Mouse (Mus musculus) adrenal gland (tissue): Measurements from ENCODE around the gene Cpm.
"Not testable (repeated sequence)": the region's sequence is repeated elsewhere in the genome, so short reads cannot be mapped to it uniquely, and the experiment has no call there.

Source experiments
- intact Hi-C: fragments of 180-260 bp; cut with DNase I; formaldehyde crosslinking; loops from one replicate; pipeline ENCODE4 v1.15.1; 2025

The Cpm gene

DNA sequence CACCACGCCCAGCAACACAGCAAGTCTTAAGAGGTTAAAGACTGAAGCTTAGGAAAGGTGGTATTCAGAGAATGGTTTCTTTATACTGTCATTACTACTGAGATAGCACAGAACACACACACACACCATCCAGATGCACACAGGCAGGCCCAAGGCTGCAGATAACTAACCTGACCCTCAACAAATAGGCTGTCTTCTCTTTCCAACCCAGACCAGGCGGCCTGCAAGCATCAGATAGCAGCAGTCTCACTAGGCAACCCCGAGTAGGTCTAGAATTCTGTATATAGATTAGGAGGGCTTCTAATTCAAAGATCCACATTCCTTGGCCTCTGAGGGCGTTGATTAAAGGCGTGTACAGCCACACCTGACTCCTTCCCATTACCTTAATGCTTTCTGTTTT is 102.9 kb downstream of the Cpm start:
- intact Hi-C loops = no loop called here

DNA sequence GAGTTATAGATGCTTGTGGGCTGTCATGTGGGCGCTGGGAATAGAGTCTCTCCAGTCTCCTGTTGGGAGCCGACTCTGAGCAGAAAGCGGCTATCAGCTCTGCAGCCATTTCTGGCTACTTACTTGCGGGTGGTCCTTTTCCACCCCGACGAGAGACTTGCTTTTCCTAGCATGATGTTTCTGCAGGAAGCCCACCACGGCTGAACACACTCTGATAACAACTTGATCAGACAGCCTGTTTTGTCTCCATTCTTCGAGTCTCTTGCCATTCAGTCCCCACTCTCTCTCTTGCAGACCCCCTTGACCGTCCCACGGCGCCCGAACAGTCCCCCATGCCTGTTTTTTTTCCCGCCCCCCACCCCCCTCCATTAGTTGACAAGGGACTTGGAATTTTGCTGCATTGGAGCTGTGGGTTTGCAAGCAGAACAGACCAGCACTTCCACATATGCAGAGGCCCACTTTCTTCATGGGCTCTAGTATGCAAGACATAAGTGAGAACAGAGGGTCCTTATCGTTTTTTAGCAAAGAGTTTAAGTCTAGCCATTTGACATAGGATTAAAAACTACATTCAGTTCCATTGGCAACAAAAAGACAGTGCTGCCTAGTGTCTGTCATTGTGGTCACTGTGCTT is 103.8 kb downstream of the Cpm start:
- intact Hi-C loops = no loop called here

DNA sequence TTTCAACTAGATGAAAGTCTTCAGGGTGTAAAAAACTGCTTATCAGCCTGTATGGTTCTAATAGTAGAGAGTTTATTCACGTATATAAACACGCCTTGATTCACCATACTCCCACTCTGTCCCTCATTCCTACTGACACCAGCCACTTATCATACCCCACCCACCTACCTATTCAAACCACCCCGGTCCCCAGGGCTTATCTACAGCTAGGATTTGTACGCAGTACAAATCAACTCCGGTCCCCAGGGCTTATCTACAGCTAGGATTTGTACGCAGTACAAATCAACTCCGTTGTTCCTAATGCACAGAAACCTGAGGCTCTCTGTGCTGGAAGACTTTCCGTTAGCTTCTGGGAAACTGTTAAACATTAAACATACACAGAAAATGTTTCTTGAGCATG is 104.3 kb downstream of the Cpm start:
- intact Hi-C loops = not testable (repeated sequence)

DNA sequence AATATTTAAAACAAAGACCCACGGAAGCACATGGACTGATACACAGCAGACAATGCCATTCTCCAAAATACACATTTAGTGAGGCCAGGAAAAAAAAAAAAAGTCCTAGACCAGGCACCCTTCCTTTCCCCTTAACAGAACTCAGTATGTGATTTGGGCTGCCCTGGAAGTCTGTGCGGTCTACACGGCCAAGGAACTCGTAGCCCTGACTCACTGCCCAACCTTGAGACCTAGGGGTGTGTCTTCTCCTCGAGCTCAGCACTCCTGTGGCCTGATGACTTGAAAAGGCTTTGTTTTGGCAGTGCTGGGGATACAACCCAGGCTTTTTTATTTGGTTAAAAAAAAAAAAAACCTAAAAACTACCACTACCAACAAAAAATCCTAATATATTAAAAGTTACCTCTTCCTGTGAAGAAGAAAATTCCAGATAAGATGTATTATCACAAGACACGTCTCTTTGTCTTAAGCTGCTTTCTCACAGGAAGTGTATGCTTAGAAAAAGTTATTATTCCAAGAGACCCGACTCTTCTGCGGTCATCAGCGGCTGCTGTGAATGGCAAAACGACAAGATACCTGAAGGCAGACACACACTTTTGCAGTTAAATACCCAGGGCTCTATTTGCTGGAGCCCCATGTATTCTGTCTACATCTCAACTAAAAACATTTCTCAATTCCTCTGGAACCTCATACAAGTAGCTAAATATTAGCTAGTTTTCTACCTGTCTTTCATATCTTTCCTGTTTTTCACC is 105.0 kb downstream of the Cpm start:
- intact Hi-C loops = not testable (repeated sequence)

DNA sequence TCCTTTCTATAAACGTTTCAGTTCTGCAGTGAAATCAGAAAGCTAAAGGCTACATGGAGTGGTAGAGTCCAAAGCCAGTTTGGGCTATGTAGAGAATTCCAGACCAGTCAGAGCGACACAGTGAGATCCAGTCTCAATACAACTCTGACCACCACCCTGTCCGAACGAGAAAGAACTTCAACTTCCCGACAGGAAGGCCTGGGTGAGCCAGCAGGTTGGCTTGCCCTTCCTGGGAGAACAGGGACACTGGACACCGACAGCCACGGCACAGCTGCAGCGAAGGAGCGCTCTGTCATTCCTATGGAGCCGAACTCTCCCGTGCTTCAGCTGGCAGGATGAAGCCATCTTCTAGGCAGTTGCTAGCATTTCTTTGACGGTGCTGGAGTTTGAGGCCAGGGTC is 106.1 kb downstream of the Cpm start:
- intact Hi-C loops = not testable (repeated sequence)

DNA sequence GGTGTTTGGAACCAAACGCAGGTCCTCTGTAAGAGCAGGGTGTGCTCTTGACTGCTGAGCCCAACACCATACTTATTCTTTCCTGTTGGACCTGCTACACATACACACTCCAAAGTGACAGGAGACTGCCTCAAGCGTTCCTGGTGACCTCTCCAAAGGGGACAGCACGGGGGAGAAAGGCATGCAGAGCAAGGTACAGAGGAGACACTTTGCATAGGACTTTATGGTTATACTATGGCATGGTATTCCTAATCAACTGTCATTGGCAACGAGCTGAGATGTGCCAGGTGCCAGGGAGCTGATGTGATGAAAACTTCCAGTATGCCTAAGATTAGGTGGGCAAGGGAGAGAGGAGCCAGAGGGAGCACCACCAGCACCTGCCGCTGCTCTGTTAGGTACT is 107.3 kb downstream of the Cpm start:
- intact Hi-C loops = no loop called here
